Mouse (Mus musculus) MEL (cell line): ENCODE data around the gene Macf1.

Experiments
- CHD2 ChIP-seq: IDR thresholded peaks from 2 replicates; pipeline ENCODE4 v1.6.1; 2011; ENCODE audit warnings: low read length, improper control_type of control experiment
- CTCF ChIP-seq, 3 experiments: IDR thresholded peaks in 2 of 3; conservative IDR thresholded peaks in 1 of 3; 2 replicates each; pipeline ENCODE4 v1.5.1; 2011 to 2012; ENCODE audit warnings: low read length in 3 of 3, low read depth in 2 of 3, mild to moderate bottlenecking in 2 of 3, improper control_type of control experiment in 1 of 3, inconsistent platforms in 1 of 3, mixed read lengths in 1 of 3, moderate library complexity in 1 of 3; ENCODE audit not compliant: control insufficient read depth in 1 of 3, insufficient read depth in 1 of 3, poor library complexity in 1 of 3, severe bottlenecking in 1 of 3
- EP300 ChIP-seq, 2 experiments: IDR thresholded peaks; 2 replicates each; pipeline ENCODE4 v1.6.1; 2011; ENCODE audit warnings: improper control_type of control experiment in 2 of 2, low read length in 2 of 2, low read depth in 1 of 2, mild to moderate bottlenecking in 1 of 2
- ETS1 ChIP-seq: IDR thresholded peaks from 2 replicates; pipeline ENCODE4 v1.6.1; 2012; ENCODE audit warnings: low read depth, mild to moderate bottlenecking, inconsistent platforms, low read length, improper control_type of control experiment, moderate library complexity
- GATA1 ChIP-seq: IDR thresholded peaks from 2 replicates; pipeline ENCODE4 v1.6.1; 2011; ENCODE audit warnings: low read depth, low read length, improper control_type of control experiment
- MAFK ChIP-seq: IDR thresholded peaks from 2 replicates; pipeline ENCODE4 v1.6.1; 2011; ENCODE audit warnings: low read depth, mild to moderate bottlenecking, low read length, improper control_type of control experiment, borderline replicate concordance
- MAZ ChIP-seq: IDR thresholded peaks from 2 replicates; pipeline ENCODE4 v1.6.1; 2012; ENCODE audit warnings: low read depth, mild to moderate bottlenecking, inconsistent platforms, low read length, improper control_type of control experiment
- MXI1 ChIP-seq: IDR thresholded peaks from 2 replicates; pipeline ENCODE4 v1.6.1; 2011; ENCODE audit warnings: mild to moderate bottlenecking, low read depth, low read length, improper control_type of control experiment
- NELFE ChIP-seq: IDR thresholded peaks from 2 replicates; pipeline ENCODE4 v1.6.1; 2011; ENCODE audit warnings: low read depth, low read length, improper control_type of control experiment
- POLR2A ChIP-seq, 2 experiments: IDR thresholded peaks; 2 replicates each; pipeline ENCODE4 v1.6.1; 2011 to 2012; ENCODE audit warnings: low read length in 2 of 2, mild to moderate bottlenecking in 2 of 2, control low read depth in 1 of 2, improper control_type of control experiment in 1 of 2, low read depth in 1 of 2, moderate library complexity in 1 of 2; ENCODE audit not compliant: control insufficient read depth in 1 of 2, insufficient read depth in 1 of 2, poor library complexity in 1 of 2
- RAD21 ChIP-seq: IDR thresholded peaks from 2 replicates; pipeline ENCODE4 v1.6.1; 2011; ENCODE audit warnings: mild to moderate bottlenecking, low read depth, low read length, improper control_type of control experiment
- RCOR1 ChIP-seq: IDR thresholded peaks from 2 replicates; pipeline ENCODE4 v1.6.1; 2012; ENCODE audit warnings: low read depth, mild to moderate bottlenecking, inconsistent platforms, low read length, improper control_type of control experiment
- ZKSCAN1 ChIP-seq: IDR thresholded peaks from 2 replicates; pipeline ENCODE4 v1.6.1; 2012; ENCODE audit warnings: low read depth, mild to moderate bottlenecking, inconsistent platforms, low read length, improper control_type of control experiment, moderate library complexity

DNA sequence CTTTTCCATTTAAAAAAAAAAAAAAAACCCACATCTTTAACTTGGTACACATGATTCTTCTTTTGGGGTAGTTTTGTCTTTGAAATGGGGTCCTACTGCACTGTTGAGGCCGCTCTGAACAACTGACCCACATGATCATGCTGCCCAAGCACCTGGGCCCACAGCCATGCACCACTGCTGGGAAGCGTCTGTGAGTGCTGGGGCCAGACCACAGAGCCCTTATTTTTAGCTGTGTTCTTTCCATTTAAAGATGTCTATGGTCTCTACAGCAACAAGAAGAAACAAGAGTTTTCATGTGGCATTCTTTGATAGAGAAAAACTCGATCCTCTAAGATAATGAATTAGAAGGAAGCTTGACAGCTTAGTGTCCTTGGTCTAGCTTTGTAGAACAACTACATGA lies 135.8 kb downstream of the Macf1 start:
- no peak for TF ChIP-seq CTCF (IDR thresholded peaks at IDR 0.05 in 2 of 3, conservative IDR thresholded peaks at IDR 0.05 in 1 of 3; ENCODE audit: control insufficient read depth in 1 of 3, insufficient read depth in 1 of 3, low read depth in 2 of 3, low read length in 3 of 3, poor library complexity in 1 of 3, severe bottlenecking in 1 of 3)
- no peak for TF ChIP-seq POLR2A (IDR thresholded peaks at IDR 0.05; ENCODE audit: control insufficient read depth in 1 of 2, insufficient read depth in 1 of 2, low read depth in 1 of 2, low read length in 2 of 2, poor library complexity in 1 of 2)
- no peak for TF ChIP-seq CHD2
- TF ChIP-seq MXI1, result no peak
- TF ChIP-seq MAZ, result no peak
- no peak for TF ChIP-seq NELFE
- no peak for TF ChIP-seq ETS1
- TF ChIP-seq EP300 (IDR thresholded peaks at IDR 0.05; ENCODE audit: low read depth in 1 of 2, low read length in 2 of 2), result no peak
- no peak for TF ChIP-seq MAFK
- TF ChIP-seq ZKSCAN1, result no peak
- TF ChIP-seq GATA1, result no peak
- TF ChIP-seq RCOR1, result no peak
- TF ChIP-seq RAD21, result no peak
